Mouse (Mus musculus) midbrain, embryonic 16.5 days (tissue): ENCODE results near the gene Abt1. TPM values are rescaled to one million over a fixed set of nuclear protein-coding genes. Genes with fewer than 3 reads are reported as not detected.

ENCODE experiments used
- ATAC-seq: fragments of 200-750 bp; cut with Nextera tagmentation; 2 replicates; pipeline ENCODE4 v1.8.0; 2017; ENCODE audit warnings: moderate TSS enrichment
- H3K27ac ChIP-seq: fragments of 300-500 bp; sonication (generic); 2 replicates; pipeline ENCODE4 v1.5.1; 2014; ENCODE audit warnings: mild to moderate bottlenecking, low read length, mixed read lengths
- H3K27me3 ChIP-seq: fragments of 300-500 bp; sonication (generic); 2 replicates; pipeline ENCODE4 v1.6.1; 2014; ENCODE audit warnings: low read depth, low read length, mixed read lengths; ENCODE audit not compliant: control insufficient read depth, insufficient read depth
- H3K36me3 ChIP-seq: fragments of 300-500 bp; sonication (generic); 2 replicates; pipeline ENCODE4 v1.6.1; 2014; ENCODE audit warnings: mild to moderate bottlenecking, low read length, moderate library complexity, mixed read lengths; ENCODE audit not compliant: control insufficient read depth, insufficient read depth
- H3K4me1 ChIP-seq: fragments of 300-500 bp; sonication (generic); 2 replicates; pipeline ENCODE4 v1.6.1; 2014; ENCODE audit warnings: mild to moderate bottlenecking, low read length, mixed read lengths; ENCODE audit not compliant: control insufficient read depth, insufficient read depth
- H3K4me2 ChIP-seq: fragments of 300-500 bp; sonication (generic); 2 replicates; pipeline ENCODE4 v1.6.1; 2014; ENCODE audit warnings: mild to moderate bottlenecking, low read length, mixed read lengths
- H3K4me3 ChIP-seq: fragments of 300-500 bp; sonication (generic); 2 replicates; pipeline ENCODE4 v1.5.1; 2014; ENCODE audit warnings: low read depth, mild to moderate bottlenecking, low read length, moderate library complexity, mixed read lengths
- H3K9ac ChIP-seq: fragments of 300-500 bp; sonication (generic); 2 replicates; pipeline ENCODE4 v1.6.1; 2014; ENCODE audit warnings: low read depth, low read length, mixed read lengths
- H3K9me3 ChIP-seq: fragments of 300-500 bp; sonication (generic); replicated peaks from 2 replicates; pipeline ENCODE4 v1.6.1; 2014; ENCODE audit warnings: mild to moderate bottlenecking, low read length, mixed read lengths; ENCODE audit not compliant: control insufficient read depth, poor library complexity, severe bottlenecking
- WGBS: fragments of 180-500 bp; shearing (Covaris S2); extraction: QIAGEN DNeasy Blood & Tissue Kit; methylation state at CpG from one replicate; pipeline ENCODE4 v1.1.7; 2014; 5-methylcytosine and 5-hydroxymethylcytosine counted together
- polyA plus RNA-seq: library from polyadenylated mRNA; unstranded; fragments of >200 nt; fragmentation: Nextera tagmentation; extraction: Ambion mirVana; gene quantifications from 2 replicates; pipeline ENCODE4 v1.2.1, GENCODE M21; 2015

The Abt1 gene
- polyA plus RNA-seq, 1 experiment from 2014 or later, result 9.1 TPM

GRCm38 (mm10) chr13:23428166-23428993 is 4.7 kb upstream of the Abt1 start:
- Histone ChIP-seq H3K9me3 (no peaks in the 10 kb centered on the region), H3K27me3 (no peaks in the 10 kb centered on the region), H3K9ac (no peak overlapping the region), H3K27ac (no peak overlapping the region), H3K36me3 (no peaks in the 10 kb centered on the region), H3K4me2 (no peak overlapping the region), H3K4me3 (no peak overlapping the region), H3K4me1 (peaks cover 16% of the 10 kb centered on the region)
- ATAC-seq, result no peak
- WGBS, result 56% methylated on average over 16 of the region's 16 CpGs

- no peak for ATAC-seq
- peaks cover 19% of the 10 kb centered on the region for H3K4me1 ChIP-seq
- H3K36me3 ChIP-seq, result no peaks in the 10 kb centered on the region
- no peak overlapping the region for H3K27ac ChIP-seq
- H3K27me3 ChIP-seq, result no peaks in the 10 kb centered on the region
- no peak overlapping the region for H3K9ac ChIP-seq
- H3K9me3 ChIP-seq, result no peaks in the 10 kb centered on the region
- H3K4me2 ChIP-seq, result no peak overlapping the region
- no peak overlapping the region for H3K4me3 ChIP-seq
- 65% methylated on average over 10 of the region's 10 CpGs for WGBS
Observed at GRCm38 (mm10) chr13:23427401-23427910, 3.8 kb upstream of the Abt1 start.

- Histone ChIP-seq H3K27ac (no peak overlapping the region), H3K4me1 (peaks cover 20% of the 10 kb centered on the region), H3K27me3 (no peaks in the 10 kb centered on the region), H3K9me3 (no peaks in the 10 kb centered on the region), H3K9ac (no peak overlapping the region), H3K4me3 (no peak overlapping the region), H3K36me3 (no peaks in the 10 kb centered on the region), H3K4me2 (no peak overlapping the region)
- WGBS, result 16% methylated on average over 14 of the region's 14 CpGs
- no peak for ATAC-seq
Observed at GRCm38 (mm10) chr13:23426922-23427321, 3.3 kb upstream of the Abt1 start.

GRCm38 (mm10) chr13:23426335-23426734 is 2.7 kb upstream of the Abt1 start:
- no peak overlapping the region for H3K4me2 ChIP-seq
- H3K27ac ChIP-seq, result no peak overlapping the region
- H3K9ac ChIP-seq, result no peak overlapping the region
- no peak overlapping the region for H3K4me3 ChIP-seq
- H3K36me3 ChIP-seq, result no peaks in the 10 kb centered on the region
- 10% methylated on average over 8 of the region's 8 CpGs for WGBS
- H3K4me1 ChIP-seq, result peaks cover 20% of the 10 kb centered on the region
- H3K9me3 ChIP-seq, result no peaks in the 10 kb centered on the region
- ATAC-seq, result no peak
- no peaks in the 10 kb centered on the region for H3K27me3 ChIP-seq

- Histone ChIP-seq H3K4me3 (no peak overlapping the region), H3K27ac (no peak overlapping the region), H3K4me2 (peak overlapping the region; percentile 95), H3K9ac (no peak overlapping the region), H3K4me1 (peaks cover 20% of the 10 kb centered on the region), H3K27me3 (no peaks in the 10 kb centered on the region), H3K9me3 (no peaks in the 10 kb centered on the region), H3K36me3 (no peaks in the 10 kb centered on the region)
- no peak for ATAC-seq
- 3% methylated on average over 9 of the region's 9 CpGs for WGBS
Observed at GRCm38 (mm10) chr13:23425505-23425904, 1.8 kb upstream of the Abt1 start.

- no peak overlapping the region for H3K27ac ChIP-seq
- H3K36me3 ChIP-seq, result 0 out of 2 replicates have a peak, but pooled peaks cover 4% of the 10 kb centered on the region
- H3K4me1 ChIP-seq, result peaks cover 15% of the 10 kb centered on the region
- ATAC-seq, result peak; percentile 84
- H3K27me3 ChIP-seq, result no peaks in the 10 kb centered on the region
- H3K9me3 ChIP-seq, result no peaks in the 10 kb centered on the region
- 2% methylated on average over 25 of the region's 25 CpGs for WGBS
- peak overlapping the region; percentile 95 for H3K4me2 ChIP-seq
- peak overlapping the region; percentile 34 for H3K4me3 ChIP-seq
- H3K9ac ChIP-seq, result peak overlapping the region; percentile 27
Observed at GRCm38 (mm10) chr13:23424494-23425325, 1.0 kb upstream of the Abt1 start.

- no peak for ATAC-seq
- Histone ChIP-seq H3K36me3 (0 out of 2 replicates have a peak, but pooled peaks cover 4% of the 10 kb centered on the region), H3K4me1 (peaks cover 14% of the 10 kb centered on the region), H3K27ac (peak overlapping the region; percentile 73), H3K4me2 (peak overlapping the region; percentile 95), H3K4me3 (peak overlapping the region; percentile 74), H3K27me3 (no peaks in the 10 kb centered on the region), H3K9ac (peak overlapping the region; percentile 77), H3K9me3 (no peaks in the 10 kb centered on the region)
- WGBS, result under 1% methylated on average over 7 of the region's 7 CpGs
Observed at GRCm38 (mm10) chr13:23424052-23424380, 350 bp upstream of the Abt1 start.

- 97% methylated on average over 16 of the region's 16 CpGs for WGBS
- Histone ChIP-seq H3K9me3 (no peaks in the 10 kb centered on the region), H3K36me3 (peaks cover 7% of the 10 kb centered on the region; the same call in 1 of the 2 replicates), H3K4me3 (no peak overlapping the region), H3K4me1 (peaks cover 14% of the 10 kb centered on the region), H3K9ac (no peak overlapping the region), H3K27ac (no peak overlapping the region), H3K27me3 (no peaks in the 10 kb centered on the region), H3K4me2 (peak overlapping the region; percentile 95; the same call in 1 of the 2 replicates)
- ATAC-seq, result no peak
Observed at GRCm38 (mm10) chr13:23422351-23422750, 1.3 kb downstream of the Abt1 start.
